Mouse (Mus musculus): Measurements from ENCODE around the gene Tsen34.
"Not testable (repeated sequence)": the region's sequence is repeated elsewhere in the genome, so short reads cannot be mapped to it uniquely, and the experiment has no call there.

Tsen34 gene

DNA sequence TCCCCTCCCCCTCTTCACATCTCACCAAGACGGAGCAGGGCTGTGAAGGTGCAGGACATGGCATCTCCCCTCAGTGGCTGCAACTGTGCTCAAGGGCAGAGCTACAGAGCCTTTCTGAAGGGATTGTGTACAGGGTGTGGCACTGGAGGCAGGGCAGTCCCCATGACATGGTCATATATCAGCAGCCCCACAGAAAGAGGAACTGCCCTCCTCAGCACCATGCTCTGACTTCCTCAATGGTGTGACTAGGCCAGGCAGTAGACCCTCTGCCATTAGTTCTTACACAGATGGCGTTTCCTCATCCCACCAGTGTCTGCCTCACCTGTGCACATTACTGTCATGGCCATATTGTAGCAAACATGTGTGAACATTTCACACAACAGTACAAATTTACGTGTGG, 27.6 kb downstream of the Tsen34 start, which contains the start of gene Pirb:
Gene Pirb (minus strand): TSS at position 124 of the 400 bp plus-strand sequence.
- DNase-seq (ENCODE audit: low read depth, low spot score) = not testable (repeated sequence)

DNA sequence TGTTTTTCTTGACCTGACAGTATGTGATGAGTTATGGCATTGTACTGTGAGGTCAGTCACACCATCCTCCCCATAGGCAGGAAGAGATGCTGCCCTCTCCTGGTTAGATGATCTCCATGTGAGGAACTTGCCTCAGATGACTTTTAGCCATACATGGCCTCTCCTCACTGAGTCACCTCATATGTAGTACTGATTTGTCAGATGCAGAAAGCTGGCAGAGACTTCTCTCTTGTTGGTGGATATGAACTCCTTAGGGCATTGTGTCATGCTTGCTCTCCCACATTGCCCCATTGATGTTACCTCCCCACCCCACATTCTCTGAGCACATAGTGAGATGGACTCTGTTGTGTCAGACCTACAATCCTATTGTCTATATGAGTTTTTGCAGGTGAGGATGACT, 32.8 kb downstream of the Tsen34 start:
- not testable (repeated sequence) for DNase-seq (ENCODE audit: low read depth, low spot score)

- DNase-seq (ENCODE audit: low read depth, low spot score) = not testable (repeated sequence)
Measured at GRCm38 (mm10) chr7:3732675-3733074, 40.0 kb downstream of the Tsen34 start.

Data from retina, adult 2 months (tissue).